Comparison of ENCODE assay signal across 8 mouse cellular contexts in genomic region chr6:86471317-86471716, GRCm38 (mm10). TPM values are rescaled to one million over a fixed set of nuclear protein-coding genes. Genes with fewer than 3 reads are reported as not detected.
DNase-seq lines count a peak whose midpoint lies in the region; ATAC-seq lines count a peak whose summit lies in the region.

No protein-coding gene starts in this region.

- intact Hi-C loops in heart, postnatal 25 days (cut with DNase I): no loop called here

- 91% methylated on average over 3 of the region's 3 CpGs for WGBS in heart, embryonic 14.5 days
- 86% methylated on average over 3 of the region's 3 CpGs for WGBS in hindbrain, embryonic 13.5 days
- 89% methylated on average over 3 of the region's 3 CpGs for WGBS in midbrain, embryonic 12.5 days

- H3K36me3 ChIP-seq in heart, embryonic 14.5 days (ENCODE audit: control insufficient read depth, insufficient read depth, low read length): peaks cover 23% of the 10 kb centered on the region
- peaks cover 32% of the 10 kb centered on the region for H3K36me3 ChIP-seq in hindbrain, embryonic 13.5 days
- peaks cover 27% of the 10 kb centered on the region for H3K36me3 ChIP-seq in midbrain, embryonic 12.5 days

- DNase-seq in heart, postnatal 25 days (ENCODE audit: low spot score): no peak
- DNase-seq in adrenal gland, adult (ENCODE audit: inconsistent age in 2 of 2, low spot score in 1 of 2): no peak
- no peak for DNase-seq in testis, postnatal 10 days (ENCODE audit: low spot score)
- DNase-seq in gastrocnemius, adult 8-10 months (ENCODE audit: low spot score in 2 of 2): no peak

- peak overlapping the region; percentile 62 for H3K4me2 ChIP-seq in heart, embryonic 14.5 days (ENCODE audit: low read length)
- peak overlapping the region; percentile 69 for H3K4me2 ChIP-seq in hindbrain, embryonic 13.5 days
- peak overlapping the region; percentile 62 for H3K4me2 ChIP-seq in midbrain, embryonic 12.5 days (replicated peaks)

- no peaks in the 10 kb centered on the region for H3K9me3 ChIP-seq in heart, embryonic 14.5 days (ENCODE audit: control insufficient read depth, low read length)
- H3K9me3 ChIP-seq in hindbrain, embryonic 13.5 days: no peaks in the 10 kb centered on the region
- H3K9me3 ChIP-seq in midbrain, embryonic 12.5 days: no peaks in the 10 kb centered on the region

- peak overlapping the region; percentile 69 for H3K9ac ChIP-seq in heart, embryonic 14.5 days (ENCODE audit: low read length)
- H3K9ac ChIP-seq in hindbrain, embryonic 13.5 days: peak overlapping the region; percentile 73
- H3K9ac ChIP-seq in midbrain, embryonic 12.5 days (replicated peaks): no peak overlapping the region

- H3K27me3 ChIP-seq in heart, embryonic 14.5 days (ENCODE audit: control insufficient read depth, insufficient read depth, low read length): no peaks in the 10 kb centered on the region
- no peaks in the 10 kb centered on the region for H3K27me3 ChIP-seq in hindbrain, embryonic 13.5 days
- H3K27me3 ChIP-seq in midbrain, embryonic 12.5 days: no peaks in the 10 kb centered on the region

- H3K27ac ChIP-seq in heart, embryonic 14.5 days (replicated peaks in 1 of 2; ENCODE audit: control insufficient read depth in 1 of 2, insufficient read depth in 1 of 2, low read depth in 2 of 2, low read length in 2 of 2): peak overlapping the region; percentile 93
- H3K27ac ChIP-seq in brown adipose tissue, adult 24 weeks (replicated peaks; ENCODE audit: low read depth, low read length): peak overlapping the region; percentile 96
- H3K27ac ChIP-seq in hindbrain, embryonic 13.5 days: peak overlapping the region; percentile 88
- H3K27ac ChIP-seq in midbrain, embryonic 12.5 days (replicated peaks): peak overlapping the region; percentile 87

- peak overlapping the region in 1 of 2 experiments; percentile 44; a peak in 1 of 4 replicates for H3K4me3 ChIP-seq in heart, embryonic 14.5 days (ENCODE audit: control insufficient read depth in 1 of 2, insufficient read depth in 1 of 2, low read depth in 1 of 2, low read length in 2 of 2)
- H3K4me3 ChIP-seq in brown adipose tissue, adult 24 weeks (ENCODE audit: insufficient read depth, low read depth, low read length): peak overlapping the region; percentile 68
- peak overlapping the region; percentile 39 for H3K4me3 ChIP-seq in hindbrain, embryonic 13.5 days
- H3K4me3 ChIP-seq in midbrain, embryonic 12.5 days: peak overlapping the region; percentile 38

- no peak for ATAC-seq in heart, embryonic 14.5 days (ENCODE audit: insufficient number of reproducible peaks, insufficient read depth, low FRiP score, low read depth)
- no peak for ATAC-seq in hindbrain, embryonic 13.5 days (ENCODE audit: low FRiP score)
- no peak for ATAC-seq in midbrain, embryonic 12.5 days (ENCODE audit: low FRiP score, low read depth)

- H3K4me1 ChIP-seq in heart, embryonic 14.5 days (ENCODE audit: control insufficient read depth in 2 of 2, insufficient read depth in 2 of 2, low read length in 2 of 2): peaks cover 19 to 29% of the 10 kb centered on the region in 2 experiments
- H3K4me1 ChIP-seq in brown adipose tissue, adult 24 weeks (ENCODE audit: control insufficient read depth, insufficient read depth, insufficient read length, low read length): peaks cover 21% of the 10 kb centered on the region
- peaks cover 24% of the 10 kb centered on the region for H3K4me1 ChIP-seq in hindbrain, embryonic 13.5 days (replicated peaks)
- H3K4me1 ChIP-seq in midbrain, embryonic 12.5 days: peaks cover 17% of the 10 kb centered on the region

RNA-seq across cellular contexts. Expression of gene C87436, which starts 33.1 kb away (rescaled TPM):
- polyA plus RNA-seq in heart, embryonic 14.5 days (2014; fragmentation: Nextera tagmentation; extraction: Ambion mirVana): 17.1 and 20.0 TPM in 2 replicates
- 10 to 100 TPM in 1 of 2 experiments, 1 to 10 TPM in 1; 9.1 to 12.4 TPM for total RNA-seq in heart, postnatal 25 days (2021)
- 10.4 and 13.6 TPM in 2 replicates for polyA plus RNA-seq in brown adipose tissue, adult 24 weeks (2012; ENCODE audit: insufficient read depth, insufficient read length, missing spikeins)
- polyA plus RNA-seq in hindbrain, embryonic 13.5 days (2015; fragmentation: Nextera tagmentation; extraction: Ambion mirVana): 25.7 and 28.0 TPM in 2 replicates
- polyA plus RNA-seq in midbrain, embryonic 12.5 days (2016; fragmentation: Nextera tagmentation; extraction: Ambion mirVana): 26.6 and 30.6 TPM in 2 replicates
- 1 to 10 TPM; 6.1 to 9.2 (median 7.7) TPM for total RNA-seq in gastrocnemius, adult 8-10 months (2022)

RNA-seq across cellular contexts. Expression of gene Gm44790, which starts 44.9 kb away (rescaled TPM):
- not detected in 2 replicates for polyA plus RNA-seq in heart, embryonic 14.5 days (2014; fragmentation: Nextera tagmentation; extraction: Ambion mirVana)
- under 1 TPM in 1 of 2 experiments, not detected in 1; 0.36 TPM for total RNA-seq in heart, postnatal 25 days (2021)
- polyA plus RNA-seq in brown adipose tissue, adult 24 weeks (2012; ENCODE audit: insufficient read depth, insufficient read length, missing spikeins): not detected in 2 replicates
- polyA plus RNA-seq in hindbrain, embryonic 13.5 days (2015; fragmentation: Nextera tagmentation; extraction: Ambion mirVana): 0.52 TPM in 1 of 2 replicates, not detected in the other
- 0.68 and 0.81 TPM in 2 replicates for polyA plus RNA-seq in midbrain, embryonic 12.5 days (2016; fragmentation: Nextera tagmentation; extraction: Ambion mirVana)
- 1 to 10 TPM in 1 of 4 experiments, not detected in 3; 1.3 TPM for total RNA-seq in gastrocnemius, adult 8-10 months (2022)

RNA-seq across cellular contexts. Expression of gene Pcbp1, which starts 54.8 kb away (rescaled TPM):
- polyA plus RNA-seq in heart, embryonic 14.5 days (2014; fragmentation: Nextera tagmentation; extraction: Ambion mirVana): 297 and 312 TPM in 2 replicates
- total RNA-seq in heart, postnatal 25 days (2021): 100 to 1,000 TPM; 153 to 166 TPM
- 107 and 116 TPM in 2 replicates for polyA plus RNA-seq in brown adipose tissue, adult 24 weeks (2012; ENCODE audit: insufficient read depth, insufficient read length, missing spikeins)
- 268 and 333 TPM in 2 replicates for polyA plus RNA-seq in hindbrain, embryonic 13.5 days (2015; fragmentation: Nextera tagmentation; extraction: Ambion mirVana)
- 570 and 583 TPM in 2 replicates for polyA plus RNA-seq in midbrain, embryonic 12.5 days (2016; fragmentation: Nextera tagmentation; extraction: Ambion mirVana)
- total RNA-seq in gastrocnemius, adult 8-10 months (2022): 100 to 1,000 TPM; 114 to 149 (median 126) TPM
